Mouse (Mus musculus) layer of hippocampus, postnatal 36 days (tissue): ENCODE results near the gene Lpp. TPM values are rescaled to one million over a fixed set of nuclear protein-coding genes. Genes with fewer than 3 reads are reported as not detected.

Experiments
- DNase-seq, 2 experiments: peaks; one replicate each; pipeline ENCODE4 v3.0.0; 2022
- total RNA-seq, 2 experiments: library from RNA; stranded (reverse); gene quantifications; 2 replicates each; pipeline ENCODE4 v1.2.3; 2021

The Lpp gene
- total RNA-seq, 2 experiments from 2014 or later, result 7.2 to 11.8 TPM

- DNase-seq, result no peak
Observed at GRCm38 (mm10) chr16:24943486-24944261, 550.4 kb downstream of the Lpp start.

- DNase-seq, result no peak
Observed at GRCm38 (mm10) chr16:24946356-24946755, 553.0 kb downstream of the Lpp start.

GRCm38 (mm10) chr16:24947485-24947884, 554.2 kb downstream of the Lpp start:
- DNase-seq, result no peak

GRCm38 (mm10) chr16:24948091-24948690, 554.9 kb downstream of the Lpp start:
- DNase-seq, result no peak

GRCm38 (mm10) chr16:24949265-24949664, 556.0 kb downstream of the Lpp start:
- DNase-seq, result no peak

GRCm38 (mm10) chr16:24950112-24950743, 556.9 kb downstream of the Lpp start:
- no peak for DNase-seq

GRCm38 (mm10) chr16:24951909-24952308, 558.6 kb downstream of the Lpp start:
- no peak for DNase-seq

GRCm38 (mm10) chr16:24955054-24955453, 561.7 kb downstream of the Lpp start:
- DNase-seq, result no peak

GRCm38 (mm10) chr16:24958661-24959060, 565.4 kb downstream of the Lpp start:
- DNase-seq, result no peak

- no peak for DNase-seq
Observed at GRCm38 (mm10) chr16:24960901-24961806, 567.8 kb downstream of the Lpp start.

GRCm38 (mm10) chr16:24964311-24964710, 571.0 kb downstream of the Lpp start:
- no peak for DNase-seq

GRCm38 (mm10) chr16:24965091-24965490, 571.8 kb downstream of the Lpp start:
- DNase-seq, result no peak

GRCm38 (mm10) chr16:24966460-24966859, 573.2 kb downstream of the Lpp start:
- DNase-seq, result no peak

- DNase-seq, result no peak
Observed at GRCm38 (mm10) chr16:24973009-24973631, 579.8 kb downstream of the Lpp start.

- no peak for DNase-seq
Observed at GRCm38 (mm10) chr16:24977771-24978170, 584.5 kb downstream of the Lpp start.

GRCm38 (mm10) chr16:24978226-24978625, 584.9 kb downstream of the Lpp start:
- no peak for DNase-seq

- no peak for DNase-seq
Observed at GRCm38 (mm10) chr16:24979391-24979790, 586.1 kb downstream of the Lpp start.

GRCm38 (mm10) chr16:24982828-24983227, 589.5 kb downstream of the Lpp start:
- DNase-seq, result no peak

- no peak for DNase-seq
Observed at GRCm38 (mm10) chr16:24990331-24990730, 597.0 kb downstream of the Lpp start.

GRCm38 (mm10) chr16:24991059-24991541, 597.8 kb downstream of the Lpp start:
- peak; percentile 18 to 35 for DNase-seq

- no peak for DNase-seq
Observed at GRCm38 (mm10) chr16:24991995-24992394, 598.7 kb downstream of the Lpp start.

GRCm38 (mm10) chr16:24992494-24992893, 599.2 kb downstream of the Lpp start:
- DNase-seq, result no peak
